Mouse (Mus musculus): ENCODE results near the gene Dtymk.
"Not testable (repeated sequence)": the region's sequence is repeated elsewhere in the genome, so short reads cannot be mapped to it uniquely, and the experiment has no call there.

Gene Dtymk

DNA sequence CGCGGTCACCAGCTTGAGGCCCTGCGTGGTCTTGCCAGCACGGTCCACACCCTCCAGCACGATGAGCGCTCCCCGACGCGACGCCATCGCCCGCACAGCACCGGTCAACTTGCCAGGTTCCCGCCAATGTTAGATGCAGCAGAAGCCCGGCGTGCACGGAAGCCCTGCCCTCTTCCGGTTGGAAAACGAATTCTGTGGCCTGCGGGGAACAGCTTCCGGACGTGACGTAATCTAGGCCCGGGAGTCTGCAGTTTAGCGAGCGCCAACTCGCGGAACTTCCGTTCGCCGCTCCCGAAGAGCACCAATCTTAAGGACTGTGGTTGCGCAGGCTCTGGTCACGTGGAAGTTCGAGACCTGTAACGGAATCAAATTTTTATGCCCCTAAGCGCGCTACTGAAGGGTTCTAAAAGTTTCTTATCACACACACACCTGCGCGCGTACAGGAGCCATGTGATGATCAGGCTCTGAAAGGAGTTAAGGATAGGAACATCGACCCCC is at the start of gene Dtymk:
Gene Dtymk (minus strand): TSS at position 194 of the 498 bp plus-strand sequence.
- DNase-seq (ENCODE audit: low spot score): peak; percentile 85

DNA sequence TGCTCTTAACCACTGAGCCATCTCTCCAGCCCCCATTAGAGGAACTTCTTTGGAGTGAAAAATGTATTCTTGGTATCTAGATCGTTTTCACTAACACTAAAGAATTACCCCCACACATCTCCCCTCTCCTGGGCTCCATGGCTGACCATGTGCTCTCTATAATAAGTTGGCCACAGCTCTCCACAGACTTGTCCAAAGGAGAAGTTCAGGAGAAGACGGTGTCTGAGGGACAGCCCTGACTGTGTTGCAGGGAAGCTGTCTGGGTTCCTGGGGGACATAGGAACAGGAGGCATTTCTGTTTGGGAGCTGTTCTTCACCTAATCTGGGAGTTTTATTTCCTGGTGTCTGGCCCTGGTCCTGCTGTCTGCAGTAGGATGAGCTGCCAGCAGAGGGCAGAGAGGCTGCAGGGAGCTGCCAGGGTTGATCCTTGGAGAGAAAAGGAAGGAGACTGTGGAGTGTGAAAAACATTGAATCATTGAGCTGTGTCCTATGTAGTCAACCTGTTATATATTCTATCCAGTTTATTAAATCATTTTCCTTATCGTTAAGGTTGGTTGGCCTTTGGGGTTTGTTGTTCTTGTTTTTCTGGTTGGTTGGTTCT is 44.1 kb upstream of the Dtymk start:
- DNase-seq (ENCODE audit: low spot score): not testable (repeated sequence)

DNA sequence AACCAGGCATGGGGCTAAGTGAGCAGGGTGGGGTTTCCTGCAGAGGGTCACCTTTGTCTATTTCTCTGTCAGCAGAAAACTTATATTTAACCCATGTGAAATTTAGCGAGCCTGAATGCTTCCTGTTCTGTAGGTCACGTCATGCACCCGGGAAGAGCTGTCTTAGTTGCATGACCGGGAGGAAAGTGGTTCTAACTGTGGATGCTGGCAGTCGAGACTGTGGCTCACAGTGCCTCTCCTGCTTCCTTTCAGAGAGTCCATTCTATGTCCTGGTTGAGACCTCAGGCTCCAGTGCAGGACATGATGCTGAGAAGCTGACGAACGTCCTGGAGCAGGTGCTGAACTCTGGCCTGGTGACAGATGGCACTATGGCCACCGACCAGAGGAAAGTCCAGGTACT is 36.8 kb upstream of the Dtymk start:
- DNase-seq (ENCODE audit: low spot score): not testable (repeated sequence)

GRCm38 (mm10) chr1:93837335-93837734 is 35.6 kb upstream of the Dtymk start:
- DNase-seq (ENCODE audit: low spot score): no peak

- no peak for DNase-seq (ENCODE audit: low spot score)
These were observed 34.8 kb upstream of the Dtymk start for GRCm38 (mm10) chr1:93836532-93836913.

GRCm38 (mm10) chr1:93835876-93836531 is 34.3 kb upstream of the Dtymk start:
- DNase-seq (ENCODE audit: low spot score): no peak

DNA sequence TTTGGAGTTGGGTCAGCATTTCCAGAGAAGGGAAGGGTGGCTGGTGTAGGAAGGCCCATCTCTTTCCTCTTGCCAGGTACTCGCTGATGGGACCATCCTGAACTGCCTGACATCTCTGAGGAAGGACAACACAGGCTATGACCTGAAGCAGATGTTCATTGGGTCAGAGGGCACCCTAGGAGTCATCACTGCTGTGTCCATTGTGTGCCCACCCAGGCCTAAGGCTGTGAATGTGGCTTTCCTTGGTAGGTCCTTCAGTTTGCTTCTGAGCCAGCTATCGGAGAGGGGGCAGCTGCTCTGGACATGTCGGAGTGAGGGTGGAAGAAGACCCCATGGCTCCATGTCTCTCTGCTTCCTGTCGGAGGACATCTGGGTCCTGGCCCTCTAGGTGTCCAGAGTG is 33.5 kb upstream of the Dtymk start:
- DNase-seq (ENCODE audit: low spot score): no peak

DNA sequence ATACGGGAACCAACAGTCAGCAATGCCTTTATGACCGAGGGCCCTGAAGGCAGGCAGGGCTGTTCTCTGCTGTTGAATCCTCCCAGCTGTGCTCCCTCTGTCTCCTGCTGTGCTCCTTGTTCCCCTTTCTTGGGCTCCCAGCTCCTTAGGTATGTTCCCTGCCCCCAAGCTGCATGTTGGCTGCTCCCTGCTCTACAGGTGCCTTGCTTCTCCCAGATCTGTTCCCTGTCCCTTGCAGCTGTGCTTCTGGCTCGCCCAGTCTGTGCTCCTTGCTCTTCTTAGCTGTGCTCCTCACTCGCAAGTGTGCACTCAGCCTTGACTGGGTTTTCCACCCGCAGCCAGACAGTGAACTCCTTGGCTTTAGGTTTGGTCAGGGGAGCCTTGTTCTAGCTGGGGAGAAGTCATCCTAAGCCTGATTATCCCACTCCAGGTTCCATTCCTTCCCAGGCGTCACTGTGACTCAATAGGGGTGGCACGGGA is 33.0 kb upstream of the Dtymk start:
- DNase-seq (ENCODE audit: low spot score): no peak

- not testable (repeated sequence) for DNase-seq (ENCODE audit: low spot score)
These were observed 31.1 kb upstream of the Dtymk start for GRCm38 (mm10) chr1:93832754-93833360.

DNA sequence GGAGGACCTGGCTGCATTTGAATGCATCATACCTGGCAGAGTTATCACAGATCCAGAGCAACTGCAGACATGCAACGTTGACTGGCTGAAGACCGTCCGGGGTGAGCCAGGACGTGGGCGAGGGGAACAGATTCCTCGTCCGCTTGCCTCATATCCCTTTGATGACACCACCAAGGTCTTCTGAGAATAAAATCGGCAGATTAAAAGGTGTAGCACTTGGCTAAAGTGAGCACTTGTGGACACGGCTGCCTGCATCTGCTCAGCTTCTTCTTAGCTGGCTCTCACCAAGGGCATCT is 24.8 kb upstream of the Dtymk start:
- DNase-seq (ENCODE audit: low spot score): no peak

- no peak for DNase-seq (ENCODE audit: low spot score)
These were observed 24.2 kb upstream of the Dtymk start for GRCm38 (mm10) chr1:93825771-93826539.

GRCm38 (mm10) chr1:93825105-93825674 is 23.5 kb upstream of the Dtymk start:
- DNase-seq (ENCODE audit: low spot score): peak; percentile 91

GRCm38 (mm10) chr1:93824609-93825008 is 22.9 kb upstream of the Dtymk start, which contains the start of gene D2hgdh:
Gene D2hgdh (plus strand): TSS chr1:93824909.
- no peak for DNase-seq (ENCODE audit: low spot score)

- DNase-seq (ENCODE audit: low spot score): no peak
These were observed 22.2 kb upstream of the Dtymk start for GRCm38 (mm10) chr1:93823796-93824495.

DNA sequence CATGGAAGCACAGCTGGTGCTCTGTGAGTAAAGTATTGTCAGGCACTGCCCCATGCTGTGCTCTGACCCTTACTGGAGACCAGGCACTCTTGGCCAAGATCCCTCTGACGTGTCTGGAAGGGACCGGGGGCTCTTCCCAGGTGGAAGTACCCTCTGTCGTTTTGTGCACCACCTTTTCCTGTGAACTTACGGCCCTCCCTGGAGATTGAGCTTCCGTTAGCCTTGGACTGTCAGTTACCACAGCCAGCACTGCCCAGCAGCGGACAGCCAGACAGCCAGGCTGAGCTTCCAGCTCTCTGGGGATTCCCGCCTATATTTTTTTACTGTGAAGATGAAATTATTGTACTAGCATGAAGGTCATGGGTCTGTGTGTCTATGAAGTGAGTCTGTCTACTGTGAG is 17.0 kb upstream of the Dtymk start:
- no peak for DNase-seq (ENCODE audit: low spot score)

DNA sequence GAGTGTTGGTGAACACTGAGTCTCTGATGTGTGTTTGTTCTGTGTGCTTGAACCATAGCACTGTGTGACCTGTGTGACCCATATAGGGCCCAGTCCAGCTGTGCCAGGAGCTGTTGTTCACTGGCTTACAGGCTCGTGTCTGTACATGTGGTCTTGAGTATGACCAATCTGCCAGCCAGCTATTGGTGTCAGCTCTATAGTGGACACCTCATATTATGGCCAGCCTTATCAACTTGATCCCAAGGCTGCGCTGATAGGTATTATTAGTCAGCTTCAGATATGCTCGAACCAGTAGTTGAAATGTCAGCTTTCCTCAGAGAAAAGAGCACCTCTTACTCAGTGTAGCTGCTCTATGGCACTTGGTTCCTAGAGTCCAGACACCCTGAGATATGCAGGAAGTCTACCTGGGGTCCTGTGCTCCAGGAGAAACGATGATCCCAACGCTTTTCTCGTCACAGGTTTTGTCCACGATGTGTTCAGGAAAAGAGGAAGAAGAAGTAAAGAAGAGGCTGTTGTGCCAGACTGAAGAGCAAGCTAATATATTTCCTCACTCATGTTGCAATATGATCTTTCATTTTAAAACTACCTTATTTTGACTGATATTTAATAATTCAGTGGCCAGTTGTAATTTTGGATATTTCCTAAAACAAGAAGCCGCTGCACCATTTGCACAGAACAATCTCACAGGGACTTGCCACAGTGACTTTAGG is 16.2 kb upstream of the Dtymk start:
- no peak for DNase-seq (ENCODE audit: low spot score)

GRCm38 (mm10) chr1:93811495-93812039 is 9.8 kb upstream of the Dtymk start:
- no peak for DNase-seq (ENCODE audit: low spot score)

GRCm38 (mm10) chr1:93810011-93810410 is 8.3 kb upstream of the Dtymk start:
- DNase-seq (ENCODE audit: low spot score): no peak

DNA sequence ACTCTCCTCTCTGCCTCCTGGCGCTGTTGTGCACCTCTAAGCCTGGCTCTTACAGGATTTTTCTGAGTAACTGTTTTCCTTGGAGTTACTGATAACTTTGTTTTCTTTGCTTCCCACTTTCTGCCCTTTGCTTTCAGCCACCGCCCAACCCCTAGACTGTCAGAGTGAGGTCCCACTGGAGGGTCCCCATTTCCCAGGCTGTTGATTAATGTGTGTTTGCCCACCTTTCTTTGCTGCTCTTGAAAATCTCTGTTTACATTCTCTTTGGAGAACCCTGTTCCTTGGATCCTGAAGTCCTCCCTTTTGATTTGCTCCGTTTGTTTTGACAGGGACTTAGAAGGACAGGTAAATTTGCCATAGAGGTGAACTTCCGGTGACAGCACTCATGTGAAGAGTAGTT is 7.1 kb upstream of the Dtymk start:
- no peak for DNase-seq (ENCODE audit: low spot score)

- DNase-seq (ENCODE audit: low spot score): peak; percentile 40
These were observed 3.7 kb upstream of the Dtymk start for GRCm38 (mm10) chr1:93805221-93805951.
